Mouse (Mus musculus) hindbrain, embryonic 11.5 days (tissue): ENCODE data around the gene Olfr1014. TPM values are rescaled to one million over a fixed set of nuclear protein-coding genes. Genes with fewer than 3 reads are reported as not detected.

ENCODE experiments used
- ATAC-seq: fragments of 200-750 bp; cut with Nextera tagmentation; 2 replicates; pipeline ENCODE4 v1.8.0; 2017; ENCODE audit warnings: mild to moderate bottlenecking, moderate TSS enrichment, moderate library complexity; ENCODE audit not compliant: low FRiP score
- DNase-seq: peaks from one replicate; pipeline ENCODE4 v3.0.0-alpha.2; 2015; ENCODE audit warnings: low spot score
- H3K27ac ChIP-seq: fragments of 300-500 bp; sonication (generic); 2 replicates; pipeline ENCODE4 v1.5.1; 2014; ENCODE audit warnings: mild to moderate bottlenecking, low read depth, low read length
- H3K27me3 ChIP-seq: fragments of 300-500 bp; sonication (generic); 2 replicates; pipeline ENCODE4 v1.6.1; 2014; ENCODE audit warnings: mild to moderate bottlenecking, low read length, moderate library complexity, mixed read lengths; ENCODE audit not compliant: control insufficient read depth, insufficient read depth
- H3K36me3 ChIP-seq: fragments of 300-500 bp; sonication (generic); 2 replicates; pipeline ENCODE4 v1.6.1; 2014; ENCODE audit warnings: mild to moderate bottlenecking, low read length, moderate library complexity, mixed read lengths; ENCODE audit not compliant: control insufficient read depth, insufficient read depth
- H3K4me1 ChIP-seq: fragments of 300-500 bp; sonication (generic); replicated peaks from 2 replicates; pipeline ENCODE4 v1.6.1; 2014; ENCODE audit warnings: low read length, mixed read lengths; ENCODE audit not compliant: control insufficient read depth, insufficient read depth
- H3K4me2 ChIP-seq: fragments of 300-500 bp; sonication (generic); replicated peaks from 2 replicates; pipeline ENCODE4 v1.6.1; 2014; ENCODE audit warnings: mild to moderate bottlenecking, low read depth, low read length
- H3K4me3 ChIP-seq: fragments of 300-500 bp; sonication (generic); 2 replicates; pipeline ENCODE4 v1.5.1; 2014; ENCODE audit warnings: low read depth, low read length
- H3K9ac ChIP-seq: fragments of 300-500 bp; sonication (generic); 2 replicates; pipeline ENCODE4 v1.6.1; 2014; ENCODE audit warnings: low read depth, low read length
- H3K9me3 ChIP-seq: fragments of 300-500 bp; sonication (generic); 2 replicates; pipeline ENCODE4 v1.6.1; 2016; ENCODE audit warnings: low read length; ENCODE audit not compliant: control insufficient read depth
- WGBS: fragments of 180-500 bp; shearing (Covaris S2); extraction: QIAGEN DNeasy Blood & Tissue Kit; methylation state at CpG from one replicate; pipeline ENCODE4 v1.1.7; 2014; 5-methylcytosine and 5-hydroxymethylcytosine counted together
- polyA plus RNA-seq: library from polyadenylated mRNA; unstranded; fragments of >200 nt; fragmentation: Nextera tagmentation; extraction: Ambion mirVana; gene quantifications from 2 replicates; pipeline ENCODE4 v1.2.1, GENCODE M21; 2014

The Olfr1014 gene
- not detected in 2 replicates for polyA plus RNA-seq

GRCm38 (mm10) chr2:85772413-85772812 lies at the start of gene Olfr1014:
Gene Olfr1014, plus strand, starts transcription at chr2:85772713.
- ATAC-seq (no peak), DNase-seq (no peak)
- Histone ChIP-seq H3K9me3 (no peaks in the 10 kb centered on the region), H3K27me3 (no peaks in the 10 kb centered on the region), H3K4me3 (no peak within 1 kb of the TSS), H3K4me1 (no peaks in the 10 kb centered on the region), H3K36me3 (no peaks in the 10 kb centered on the region), H3K4me2 (no peak within 1 kb of the TSS), H3K9ac (no peak within 1 kb of the TSS), H3K27ac (no peak within 1 kb of the TSS)

- no peak overlapping the region for H3K4me2 ChIP-seq
- H3K9me3 ChIP-seq = no peaks in the 10 kb centered on the region
- no peaks in the 10 kb centered on the region for H3K27me3 ChIP-seq
- H3K4me3 ChIP-seq = no peak overlapping the region
- H3K36me3 ChIP-seq = no peaks in the 10 kb centered on the region
- no peaks in the 10 kb centered on the region for H3K4me1 ChIP-seq
- DNase-seq = peak; percentile 57
- H3K9ac ChIP-seq = no peak overlapping the region
- H3K27ac ChIP-seq = no peak overlapping the region
- 18% methylated on average over 3 of the region's 3 CpGs for WGBS
- ATAC-seq = no peak
Measured at GRCm38 (mm10) chr2:85725793-85726192, 46.7 kb upstream of the Olfr1014 start.

GRCm38 (mm10) chr2:85753822-85754221 lies 18.7 kb upstream of the Olfr1014 start:
- no peaks in the 10 kb centered on the region for H3K4me1 ChIP-seq
- no peaks in the 10 kb centered on the region for H3K36me3 ChIP-seq
- DNase-seq (no peak), ATAC-seq (no peak)
- no peaks in the 10 kb centered on the region for H3K27me3 ChIP-seq
- H3K4me2 ChIP-seq = no peak overlapping the region
- H3K4me3 ChIP-seq = no peak overlapping the region
- no peak overlapping the region for H3K9ac ChIP-seq
- no peak overlapping the region for H3K27ac ChIP-seq
- WGBS = 74% methylated on average over 4 of the region's 4 CpGs
- no peaks in the 10 kb centered on the region for H3K9me3 ChIP-seq

GRCm38 (mm10) chr2:85762666-85763065 lies 9.8 kb upstream of the Olfr1014 start, which contains the start of gene Olfr1012:
Gene Olfr1012, minus strand, starts transcription at chr2:85762766.
- no peak within 1 kb of the TSS for H3K4me3 ChIP-seq
- WGBS = 82% methylated on average over 1 of the region's 1 CpGs
- H3K27me3 ChIP-seq = no peaks in the 10 kb centered on the region
- H3K4me2 ChIP-seq = no peak within 1 kb of the TSS
- no peaks in the 10 kb centered on the region for H3K36me3 ChIP-seq
- no peaks in the 10 kb centered on the region for H3K9me3 ChIP-seq
- H3K27ac ChIP-seq = no peak within 1 kb of the TSS
- no peak within 1 kb of the TSS for H3K9ac ChIP-seq
- H3K4me1 ChIP-seq = no peaks in the 10 kb centered on the region
- DNase-seq (no peak), ATAC-seq (no peak)

- Histone ChIP-seq H3K4me1 (no peaks in the 10 kb centered on the region), H3K36me3 (no peaks in the 10 kb centered on the region), H3K4me3 (no peak within 1 kb of the TSS), H3K4me2 (no peak within 1 kb of the TSS), H3K27ac (no peak within 1 kb of the TSS), H3K9me3 (no peaks in the 10 kb centered on the region), H3K27me3 (no peaks in the 10 kb centered on the region), H3K9ac (no peak within 1 kb of the TSS)
- DNase-seq (no peak), ATAC-seq (no peak)
Measured at GRCm38 (mm10) chr2:85766798-85767197, 5.7 kb upstream of the Olfr1014 start, which contains the start of gene Olfr1013. Gene Olfr1013, plus strand, starts transcription at chr2:85767098.

GRCm38 (mm10) chr2:85781717-85782116 lies 9.2 kb downstream of the Olfr1014 start, which contains the start of gene Olfr1015:
Gene Olfr1015, plus strand, starts transcription at chr2:85782017.
- no peaks in the 10 kb centered on the region for H3K27me3 ChIP-seq
- ATAC-seq = no peak
- DNase-seq = no peak
- H3K9me3 ChIP-seq = no peaks in the 10 kb centered on the region
- no peak within 1 kb of the TSS for H3K27ac ChIP-seq
- no peak within 1 kb of the TSS for H3K4me2 ChIP-seq
- H3K4me3 ChIP-seq = no peak within 1 kb of the TSS
- no peaks in the 10 kb centered on the region for H3K36me3 ChIP-seq
- H3K4me1 ChIP-seq = no peaks in the 10 kb centered on the region
- H3K9ac ChIP-seq = no peak within 1 kb of the TSS

- no peak for DNase-seq
- Histone ChIP-seq H3K27me3 (no peaks in the 10 kb centered on the region), H3K4me2 (no peak overlapping the region), H3K36me3 (no peaks in the 10 kb centered on the region), H3K4me1 (no peaks in the 10 kb centered on the region), H3K9me3 (no peaks in the 10 kb centered on the region), H3K4me3 (no peak overlapping the region), H3K9ac (no peak overlapping the region), H3K27ac (no peak overlapping the region)
- WGBS = 44% methylated on average over 2 of the region's 2 CpGs
- no peak; the same call in 1 of the 2 replicates for ATAC-seq
Measured at GRCm38 (mm10) chr2:85792331-85792730, 19.8 kb downstream of the Olfr1014 start.

GRCm38 (mm10) chr2:85802444-85802843 lies 29.9 kb downstream of the Olfr1014 start, which contains the start of gene Olfr1016:
Gene Olfr1016, minus strand, starts transcription at chr2:85802544.
- 95% methylated on average over 2 of the region's 2 CpGs for WGBS
- H3K4me1 ChIP-seq = no peaks in the 10 kb centered on the region
- H3K27ac ChIP-seq = no peak within 1 kb of the TSS
- H3K27me3 ChIP-seq = no peaks in the 10 kb centered on the region
- H3K4me3 ChIP-seq = no peak within 1 kb of the TSS
- ATAC-seq (no peak), DNase-seq (no peak)
- no peak within 1 kb of the TSS for H3K9ac ChIP-seq
- no peaks in the 10 kb centered on the region for H3K9me3 ChIP-seq
- no peaks in the 10 kb centered on the region for H3K36me3 ChIP-seq
- no peak within 1 kb of the TSS for H3K4me2 ChIP-seq

- ATAC-seq (no peak), DNase-seq (no peak)
- no peak overlapping the region for H3K27ac ChIP-seq
- no peaks in the 10 kb centered on the region for H3K27me3 ChIP-seq
- 71% methylated on average over 4 of the region's 4 CpGs for WGBS
- no peaks in the 10 kb centered on the region for H3K4me1 ChIP-seq
- H3K4me2 ChIP-seq = no peak overlapping the region
- H3K36me3 ChIP-seq = no peaks in the 10 kb centered on the region
- H3K4me3 ChIP-seq = no peak overlapping the region
- no peaks in the 10 kb centered on the region for H3K9me3 ChIP-seq
- H3K9ac ChIP-seq = no peak overlapping the region
Measured at GRCm38 (mm10) chr2:85804501-85804900, 32.0 kb downstream of the Olfr1014 start.
